Mouse (Mus musculus): ENCODE results near the gene Troap.

GRCm38 (mm10) chr15:99111139-99111538 lies 36.8 kb downstream of the Troap start:
- TF ChIP-seq MAFK (IDR thresholded peaks at IDR 0.05; ENCODE audit: insufficient read depth, low read depth, low read length): no peak
- TF ChIP-seq ZC3H11A (IDR thresholded peaks at IDR 0.05; ENCODE audit: borderline replicate concordance, low read depth, low read length): no peak
- TF ChIP-seq CHD2 (IDR thresholded peaks at IDR 0.05; ENCODE audit: low read depth, low read length): no peak
- no peak for TF ChIP-seq ZNF384 (IDR thresholded peaks at IDR 0.05; ENCODE audit: low read depth, low read length)

Measured in ES-E14 (cell line).